Mouse (Mus musculus): ENCODE data around the gene Syngr2. TPM values are rescaled to one million over a fixed set of nuclear protein-coding genes. Genes with fewer than 3 reads are reported as not detected.

Gene Syngr2
- polyA plus RNA-seq, 1 experiment, result 229 TPM

DNA sequence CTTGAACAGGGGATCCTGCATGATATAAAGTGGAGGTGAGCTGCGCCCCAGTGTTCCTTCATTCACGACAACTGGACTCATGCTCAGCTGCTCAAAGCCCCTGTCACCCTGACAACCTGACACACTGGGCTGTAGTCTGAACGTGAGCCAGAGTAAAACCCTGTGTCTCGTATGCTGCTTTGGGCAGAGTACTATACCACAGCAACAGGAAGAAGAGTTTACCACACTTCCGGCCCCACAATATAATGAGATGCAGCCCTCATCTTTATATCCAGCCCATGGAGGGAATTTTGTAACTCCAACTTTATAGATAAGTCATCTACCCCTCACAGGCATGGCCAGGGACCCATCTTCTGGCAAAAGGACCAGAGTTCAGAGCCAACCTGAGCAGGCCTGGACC lies 32.4 kb upstream of the Syngr2 start:
- Histone ChIP-seq H3K36me3 (ENCODE audit: control insufficient read depth, insufficient read depth, low read length) (peaks cover 48% of the 10 kb centered on the region), H3K27ac (ENCODE audit: insufficient read depth, low read depth, low read length) (peak overlapping the region; percentile 3; the same call in 1 of the 2 replicates), H3K4me3 (ENCODE audit: low read depth, low read length) (no peak overlapping the region), H3K4me1 (ENCODE audit: control insufficient read depth, insufficient read depth, insufficient read length, low read length) (peaks cover 24% of the 10 kb centered on the region), H3K27me3 (ENCODE audit: control insufficient read depth, insufficient read depth, low read length) (no peaks in the 10 kb centered on the region)
- TF ChIP-seq POLR2A (IDR thresholded peaks at IDR 0.05; ENCODE audit: low read depth, low read length), result no peak
- TF ChIP-seq CTCF (IDR thresholded peaks at IDR 0.05; ENCODE audit: extremely low read depth, insufficient read length, insufficient replicate concordance, low read depth, low read length), result no peak
- WGBS, result 84% methylated on average over 5 of the region's 5 CpGs

DNA sequence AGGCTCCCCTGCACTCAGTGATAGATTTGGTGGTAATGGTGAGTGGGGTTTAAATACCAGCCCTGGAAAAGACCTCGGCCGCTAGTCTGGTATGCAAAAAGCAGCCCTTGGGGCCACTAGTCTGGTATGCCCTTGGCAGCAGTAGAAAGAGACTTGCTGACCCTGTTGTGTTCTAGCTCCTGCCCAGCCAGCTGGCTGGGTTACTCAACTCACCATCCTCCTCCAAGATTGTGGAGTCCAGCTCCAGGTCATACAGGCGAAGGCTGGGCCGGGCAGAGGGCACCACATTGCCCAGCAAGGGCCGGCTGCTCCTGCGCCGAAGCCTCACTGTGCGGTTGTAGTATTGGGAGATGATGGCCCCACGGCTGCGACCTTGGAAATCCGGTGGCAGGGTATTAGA lies 31.4 kb upstream of the Syngr2 start:
- H3K36me3 ChIP-seq (ENCODE audit: control insufficient read depth, insufficient read depth, low read length), result peaks cover 40% of the 10 kb centered on the region
- 94% methylated on average over 11 of the region's 11 CpGs for WGBS
- no peak overlapping the region for H3K4me3 ChIP-seq (ENCODE audit: low read depth, low read length)
- peaks cover 26% of the 10 kb centered on the region for H3K4me1 ChIP-seq (ENCODE audit: control insufficient read depth, insufficient read depth, insufficient read length, low read length)
- TF ChIP-seq POLR2A (IDR thresholded peaks at IDR 0.05; ENCODE audit: low read depth, low read length) (no peak), CTCF (IDR thresholded peaks at IDR 0.05; ENCODE audit: extremely low read depth, insufficient read length, insufficient replicate concordance, low read depth, low read length) (no peak)
- H3K27me3 ChIP-seq (ENCODE audit: control insufficient read depth, insufficient read depth, low read length), result no peaks in the 10 kb centered on the region
- H3K27ac ChIP-seq (ENCODE audit: insufficient read depth, low read depth, low read length), result no peak overlapping the region

DNA sequence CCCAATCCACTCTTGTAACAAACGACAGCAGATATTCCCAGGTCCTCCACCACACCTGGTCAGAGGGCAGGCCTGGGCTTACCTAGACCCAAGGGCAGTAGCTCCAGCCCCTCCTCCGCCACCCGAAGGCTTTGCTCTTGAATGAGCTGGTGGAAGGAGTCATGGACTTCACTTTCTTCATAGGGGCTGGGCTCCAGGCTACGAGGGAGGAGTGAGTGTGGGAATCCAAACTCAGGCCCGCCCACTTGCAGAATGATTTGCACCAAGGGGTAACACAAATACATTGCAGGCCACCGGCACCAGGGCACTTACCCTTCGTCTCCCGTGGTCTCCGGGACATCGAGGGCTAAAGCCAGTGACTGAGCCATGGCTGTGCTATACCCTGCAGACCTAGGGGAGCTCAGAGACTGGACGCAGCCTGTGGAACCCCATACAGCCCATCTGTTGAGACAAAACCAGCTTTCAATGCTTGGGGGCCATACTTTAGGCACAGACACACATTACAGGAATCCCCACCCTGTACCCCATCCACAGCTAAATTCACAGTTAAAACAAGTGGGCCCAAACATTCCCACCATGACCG lies 30.5 kb upstream of the Syngr2 start:
- TF ChIP-seq POLR2A (IDR thresholded peaks at IDR 0.05; ENCODE audit: low read depth, low read length) (no peak), CTCF (IDR thresholded peaks at IDR 0.05; ENCODE audit: extremely low read depth, insufficient read length, insufficient replicate concordance, low read depth, low read length) (no peak)

DNA sequence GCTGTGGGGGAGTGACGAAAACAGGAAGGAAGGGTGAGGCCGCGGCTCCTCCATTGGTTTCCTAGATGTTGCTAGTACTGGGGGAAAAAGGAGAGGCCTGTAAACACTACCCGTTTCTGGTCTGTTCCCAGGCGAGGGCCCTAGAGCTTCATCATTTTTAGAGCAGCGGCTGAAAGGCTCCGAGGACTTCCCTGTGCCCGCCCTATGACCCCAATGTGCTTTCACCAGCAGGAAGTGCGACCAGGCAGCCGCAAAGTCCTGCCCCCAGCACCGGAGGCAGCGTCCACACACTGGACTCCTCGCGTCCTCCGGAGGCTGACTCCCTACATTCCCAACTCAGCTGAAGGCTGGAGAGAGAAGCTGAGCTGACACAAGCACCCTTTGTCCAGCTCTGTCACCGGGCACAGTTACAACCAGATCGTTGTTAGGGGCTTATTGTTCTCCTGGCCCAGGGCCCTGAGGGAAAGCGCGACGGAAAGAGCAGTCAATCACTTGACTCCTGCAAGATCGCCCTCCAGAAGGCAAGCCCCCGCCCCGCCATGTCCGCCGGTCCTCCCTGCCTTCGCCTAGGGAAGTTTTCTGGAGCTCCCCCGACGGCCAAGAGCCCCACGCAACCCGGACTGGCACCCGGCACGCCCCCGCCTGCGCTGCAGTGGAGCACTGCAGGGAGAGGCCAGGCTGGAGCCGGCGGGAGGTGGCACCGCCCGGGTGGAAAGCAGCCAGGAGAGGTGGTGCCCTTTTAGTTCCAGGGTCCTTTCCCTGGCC lies 29.9 kb upstream of the Syngr2 start:
- H3K27me3 ChIP-seq (ENCODE audit: control insufficient read depth, insufficient read depth, low read length), result no peaks in the 10 kb centered on the region
- H3K4me3 ChIP-seq (ENCODE audit: low read depth, low read length), result peak overlapping the region; percentile 80
- H3K27ac ChIP-seq (ENCODE audit: insufficient read depth, low read depth, low read length), result peak overlapping the region; percentile 97
- 2% methylated on average over 38 of the region's 38 CpGs for WGBS
- H3K36me3 ChIP-seq (ENCODE audit: control insufficient read depth, insufficient read depth, low read length), result peaks cover 26% of the 10 kb centered on the region
- TF ChIP-seq POLR2A (IDR thresholded peaks at IDR 0.05; ENCODE audit: low read depth, low read length) (peak; percentile 64; the same call in 1 of the 2 replicates), CTCF (IDR thresholded peaks at IDR 0.05; ENCODE audit: extremely low read depth, insufficient read length, insufficient replicate concordance, low read depth, low read length) (no peak)
- H3K4me1 ChIP-seq (ENCODE audit: control insufficient read depth, insufficient read depth, insufficient read length, low read length), result peaks cover 31% of the 10 kb centered on the region

More for the DNA sequence above, 30.5 kb upstream of the Syngr2 start:
- peak overlapping the region; percentile 80 for H3K4me3 ChIP-seq (ENCODE audit: low read depth, low read length)
- WGBS, result 29% methylated on average over 12 of the region's 12 CpGs
- H3K27ac ChIP-seq (ENCODE audit: insufficient read depth, low read depth, low read length), result peak overlapping the region; percentile 97
- no peaks in the 10 kb centered on the region for H3K27me3 ChIP-seq (ENCODE audit: control insufficient read depth, insufficient read depth, low read length)
- peaks cover 31% of the 10 kb centered on the region for H3K4me1 ChIP-seq (ENCODE audit: control insufficient read depth, insufficient read depth, insufficient read length, low read length)
- H3K36me3 ChIP-seq (ENCODE audit: control insufficient read depth, insufficient read depth, low read length), result peaks cover 32% of the 10 kb centered on the region

DNA sequence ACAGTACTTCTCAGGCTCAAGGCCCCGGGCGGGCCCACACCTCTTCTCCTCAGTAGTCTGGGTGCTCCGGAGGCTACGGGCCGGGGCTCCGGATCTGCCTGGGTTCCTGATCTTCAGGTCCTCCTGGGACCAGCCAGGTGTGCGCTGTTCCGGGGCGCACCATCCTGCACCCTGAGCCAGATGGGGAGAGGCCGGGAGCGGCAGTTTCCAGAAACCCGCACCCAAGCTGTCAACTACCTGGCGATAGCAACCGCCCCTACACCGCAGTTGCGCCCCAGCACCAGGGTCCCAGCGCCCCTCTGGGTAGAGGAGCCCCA lies 29.3 kb upstream of the Syngr2 start:
- Histone ChIP-seq H3K4me1 (ENCODE audit: control insufficient read depth, insufficient read depth, insufficient read length, low read length) (peaks cover 31% of the 10 kb centered on the region), H3K27ac (ENCODE audit: insufficient read depth, low read depth, low read length) (peak overlapping the region; percentile 97), H3K27me3 (ENCODE audit: control insufficient read depth, insufficient read depth, low read length) (no peaks in the 10 kb centered on the region), H3K4me3 (ENCODE audit: low read depth, low read length) (peak overlapping the region; percentile 80), H3K36me3 (ENCODE audit: control insufficient read depth, insufficient read depth, low read length) (peaks cover 21% of the 10 kb centered on the region)
- WGBS, result under 1% methylated on average over 17 of the region's 17 CpGs
- TF ChIP-seq POLR2A (IDR thresholded peaks at IDR 0.05; ENCODE audit: low read depth, low read length) (no peak), CTCF (IDR thresholded peaks at IDR 0.05; ENCODE audit: extremely low read depth, insufficient read length, insufficient replicate concordance, low read depth, low read length) (no peak)

DNA sequence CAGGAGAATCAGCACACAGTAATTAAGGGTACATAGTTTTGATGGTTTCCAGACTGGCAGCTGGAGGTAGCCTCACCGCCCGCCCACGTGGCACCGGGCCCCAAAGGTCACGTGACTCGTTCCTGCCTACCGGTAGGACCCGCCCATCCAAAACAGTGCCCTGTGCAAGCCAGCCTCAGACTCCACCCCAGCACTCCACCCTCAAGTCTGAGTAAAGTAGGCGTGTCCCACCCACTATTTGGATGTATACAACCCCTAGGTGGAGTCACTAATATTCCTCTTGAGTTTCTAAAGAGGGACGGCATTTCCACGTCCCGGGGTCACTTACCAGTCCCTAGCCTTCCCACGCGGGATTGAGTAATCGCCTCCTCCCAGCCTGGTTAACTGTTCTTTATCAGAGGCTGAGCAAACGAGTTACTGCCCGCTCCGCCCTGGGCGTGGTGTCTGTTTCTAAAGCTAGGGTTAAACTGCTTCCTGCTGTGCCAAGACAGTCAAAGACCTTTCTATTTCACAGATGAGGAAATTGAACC lies 28.8 kb upstream of the Syngr2 start:
- Histone ChIP-seq H3K27me3 (ENCODE audit: control insufficient read depth, insufficient read depth, low read length) (no peaks in the 10 kb centered on the region), H3K36me3 (ENCODE audit: control insufficient read depth, insufficient read depth, low read length) (peaks cover 17% of the 10 kb centered on the region), H3K4me1 (ENCODE audit: control insufficient read depth, insufficient read depth, insufficient read length, low read length) (peaks cover 31% of the 10 kb centered on the region), H3K27ac (ENCODE audit: insufficient read depth, low read depth, low read length) (peak overlapping the region; percentile 97), H3K4me3 (ENCODE audit: low read depth, low read length) (peak overlapping the region; percentile 80)
- TF ChIP-seq CTCF (IDR thresholded peaks at IDR 0.05; ENCODE audit: extremely low read depth, insufficient read length, insufficient replicate concordance, low read depth, low read length) (no peak), POLR2A (IDR thresholded peaks at IDR 0.05; ENCODE audit: low read depth, low read length) (no peak)
- 2% methylated on average over 19 of the region's 19 CpGs for WGBS

DNA sequence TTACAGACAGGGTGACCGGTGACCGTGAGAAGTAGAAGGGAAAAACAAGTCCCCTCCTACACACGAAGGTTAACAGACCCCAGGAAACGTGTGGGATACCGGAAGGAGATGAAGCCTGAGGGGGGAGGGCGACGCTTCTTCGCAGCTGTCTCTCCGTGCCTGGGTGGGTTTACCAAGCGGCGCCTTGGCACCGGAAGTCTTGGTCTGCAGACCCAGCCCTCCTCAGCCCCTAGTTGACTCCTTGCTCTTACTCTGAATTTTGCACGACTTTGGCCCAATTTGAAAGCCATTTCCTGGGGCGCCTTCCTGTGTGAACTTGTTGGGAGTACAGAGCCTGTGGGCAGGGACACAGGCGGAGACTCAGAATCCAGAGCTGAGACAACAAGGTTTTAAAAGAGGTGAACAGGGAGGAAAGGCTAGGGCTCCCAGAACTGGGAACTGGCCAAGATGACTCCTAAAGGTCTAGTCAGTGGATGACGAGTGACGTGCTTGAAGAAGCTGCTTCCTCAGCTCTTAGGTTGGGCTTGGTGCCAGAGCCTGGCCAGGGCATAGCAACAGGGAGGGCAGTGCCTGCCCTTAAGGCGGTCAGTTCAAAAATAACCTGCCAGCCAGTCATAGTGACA lies 28.2 kb upstream of the Syngr2 start:
- H3K27me3 ChIP-seq (ENCODE audit: control insufficient read depth, insufficient read depth, low read length), result no peaks in the 10 kb centered on the region
- peak overlapping the region; percentile 80 for H3K4me3 ChIP-seq (ENCODE audit: low read depth, low read length)
- H3K4me1 ChIP-seq (ENCODE audit: control insufficient read depth, insufficient read depth, insufficient read length, low read length), result peaks cover 31% of the 10 kb centered on the region
- peaks cover 11% of the 10 kb centered on the region for H3K36me3 ChIP-seq (ENCODE audit: control insufficient read depth, insufficient read depth, low read length)
- H3K27ac ChIP-seq (ENCODE audit: insufficient read depth, low read depth, low read length), result peak overlapping the region; percentile 97
- 6% methylated on average over 18 of the region's 18 CpGs for WGBS
- TF ChIP-seq POLR2A (IDR thresholded peaks at IDR 0.05; ENCODE audit: low read depth, low read length) (peak; percentile 26; the same call in 1 of the 2 replicates), CTCF (IDR thresholded peaks at IDR 0.05; ENCODE audit: extremely low read depth, insufficient read length, insufficient replicate concordance, low read depth, low read length) (no peak)

Measured in small intestine, adult 2 months (tissue).